Mouse (Mus musculus) adrenal gland, adult (tissue): ENCODE results near the gene Patz1.

Experiments
- DNase-seq, 2 experiments: peaks; one replicate each; pipeline ENCODE4 v3.0.0; 2022 to 2023; ENCODE audit warnings: low spot score in 1 of 2; ENCODE audit not compliant: inconsistent age in 2 of 2

The Patz1 gene

DNA sequence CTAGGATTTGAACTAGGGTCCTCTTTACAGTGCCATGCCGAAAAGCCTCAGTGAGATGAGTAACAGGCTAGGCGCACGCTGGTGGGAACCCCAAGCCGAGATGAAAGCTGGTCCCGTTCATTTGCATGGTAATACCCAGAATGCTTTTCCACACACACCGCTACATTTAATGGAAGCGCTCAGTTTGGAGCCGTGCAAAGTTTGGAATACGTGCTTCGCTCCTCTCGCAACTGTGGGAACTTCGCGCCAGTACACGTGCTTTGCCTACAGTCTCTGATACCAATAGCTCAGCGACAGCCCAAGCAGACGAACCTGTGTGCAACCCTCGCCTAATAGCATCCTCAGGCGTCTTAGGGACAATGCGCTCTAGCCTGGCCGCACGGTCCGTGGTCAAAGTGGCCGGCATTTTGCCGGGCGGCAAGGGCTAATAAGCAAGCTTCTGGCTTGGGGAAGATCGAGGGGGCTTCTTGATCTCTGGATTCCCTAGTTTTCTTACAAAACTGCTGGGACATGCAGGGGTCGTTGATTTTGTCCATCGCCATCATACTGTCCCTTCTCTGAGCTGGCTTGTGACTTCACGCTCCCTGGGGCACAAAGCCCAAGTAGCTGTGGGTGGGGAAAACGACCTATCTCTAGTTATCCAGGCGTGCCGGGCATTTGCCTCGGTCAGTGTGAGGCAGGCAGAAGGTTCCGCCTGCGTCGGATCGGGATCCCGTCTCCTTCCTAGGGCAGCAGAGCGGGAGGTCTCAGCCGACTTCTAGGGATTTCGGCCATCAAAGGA is at the start of gene Patz1:
TSS of gene Patz1 (plus strand) at position 354 of the 781 bp plus-strand sequence.
- DNase-seq = peak; percentile 72 to 90

DNA sequence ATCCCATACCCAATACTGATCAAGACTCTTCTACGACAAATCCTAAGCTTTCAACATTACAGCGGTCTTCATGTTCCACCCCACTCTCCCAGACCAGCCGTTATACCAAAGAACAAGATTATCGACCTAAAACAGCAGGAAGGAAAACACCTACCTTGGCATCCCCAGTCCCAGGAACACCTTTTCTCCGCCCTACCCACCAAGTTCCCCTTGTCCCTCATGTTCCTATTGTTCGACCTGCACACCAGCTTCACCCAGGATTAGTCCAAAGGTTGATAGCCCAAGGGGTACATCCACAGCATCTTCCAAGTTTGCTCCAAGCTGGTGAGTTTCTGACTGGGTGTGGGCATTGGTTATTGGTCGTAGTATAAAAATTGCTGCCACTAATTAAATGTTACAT is 46.3 kb upstream of the Patz1 start:
- no peak for DNase-seq

- no peak for DNase-seq
Observed at GRCm38 (mm10) chr11:3243771-3244170, 44.9 kb upstream of the Patz1 start.

- DNase-seq = peak in 1 of 2 experiments; percentile 72
Observed at GRCm38 (mm10) chr11:3247387-3247786, 41.3 kb upstream of the Patz1 start.

GRCm38 (mm10) chr11:3259537-3259936 is 29.1 kb upstream of the Patz1 start:
- DNase-seq = no peak

DNA sequence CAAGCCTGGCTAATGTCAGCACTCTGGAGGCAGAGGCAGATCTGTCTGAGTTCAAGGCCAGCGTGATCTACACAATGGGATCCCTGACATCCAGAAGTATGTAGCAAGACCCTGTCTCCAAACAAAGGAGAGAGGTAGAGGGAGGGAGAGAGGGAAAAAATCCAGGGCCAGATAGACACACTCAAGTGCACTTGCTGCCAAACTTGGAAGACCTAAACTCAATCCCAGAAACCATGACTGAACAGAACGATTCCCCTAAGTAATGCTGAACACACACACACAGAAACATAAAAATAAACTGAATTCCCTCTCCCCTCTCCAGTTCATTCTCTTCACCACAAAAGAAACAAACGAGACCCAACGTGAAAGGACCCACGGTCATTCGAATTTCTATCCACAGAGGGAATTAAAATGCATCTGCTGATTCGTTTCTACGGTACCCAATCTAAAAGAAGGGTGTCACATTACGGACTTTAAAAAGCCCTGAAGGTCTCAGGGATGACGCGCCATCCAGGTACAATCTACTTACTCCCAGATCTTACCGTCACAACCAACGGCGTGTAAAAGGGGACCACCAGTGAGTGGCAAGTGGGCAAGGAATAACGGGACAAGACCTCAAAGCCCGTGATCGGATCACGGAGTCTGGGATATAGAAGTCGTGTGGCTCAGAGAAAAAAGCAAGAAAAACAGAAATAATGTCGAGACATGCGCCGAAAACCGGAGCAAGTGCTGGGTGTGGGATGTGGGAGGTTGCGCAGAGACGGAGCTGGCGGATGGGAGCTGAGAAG is 23.2 kb upstream of the Patz1 start:
- no peak for DNase-seq

GRCm38 (mm10) chr11:3266079-3266685 is 22.5 kb upstream of the Patz1 start, which contains the start of gene Drg1:
Drg1 (minus strand) TSS chr11:3266415.
- DNase-seq = peak; percentile 95 to 97

- DNase-seq = peak in 1 of 2 experiments; percentile 37
Observed at GRCm38 (mm10) chr11:3267133-3267532, 21.5 kb upstream of the Patz1 start.

DNA sequence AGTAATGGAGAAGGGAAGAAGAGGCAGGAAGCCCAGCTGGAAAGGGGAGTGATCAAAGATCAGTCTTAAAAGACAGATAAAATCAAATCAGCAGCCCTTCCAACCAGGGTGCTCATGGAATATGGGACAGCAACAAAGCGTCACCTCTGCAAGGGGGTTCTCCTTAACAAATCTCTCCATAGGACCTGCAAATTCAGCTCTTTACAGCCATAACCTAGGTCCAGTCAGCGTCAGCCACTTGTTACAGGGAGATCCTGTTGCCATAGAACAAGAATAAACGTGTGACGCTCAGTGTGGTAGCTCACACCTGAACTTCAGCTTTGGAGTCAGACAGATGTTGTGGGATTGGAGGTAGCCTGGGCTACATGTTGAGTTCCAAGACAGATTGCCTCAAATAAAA is 19.4 kb upstream of the Patz1 start:
- no peak for DNase-seq

GRCm38 (mm10) chr11:3278351-3278750 is 10.3 kb upstream of the Patz1 start:
- DNase-seq = no peak

- no peak for DNase-seq
Observed at GRCm38 (mm10) chr11:3279729-3280128, 8.9 kb upstream of the Patz1 start.

DNA sequence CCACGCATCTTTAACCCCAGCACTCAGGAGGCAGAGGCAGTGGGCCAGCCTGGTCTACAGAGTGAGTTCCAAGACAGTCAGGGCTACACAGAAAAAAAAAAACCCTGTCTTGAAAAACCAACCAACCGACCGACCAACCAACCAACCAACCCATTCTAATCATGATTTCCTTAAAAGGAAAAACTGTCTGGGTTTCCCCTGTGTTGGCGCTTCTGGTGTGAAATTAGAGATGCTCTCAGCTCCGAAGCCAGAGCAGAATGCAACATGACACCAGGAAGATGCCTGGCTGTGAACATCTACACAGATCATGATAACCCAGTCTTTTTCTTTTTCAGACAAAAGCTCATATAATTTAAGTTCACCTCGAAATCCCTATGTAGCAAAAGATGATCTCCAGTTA is 5.8 kb upstream of the Patz1 start:
- DNase-seq = no peak

DNA sequence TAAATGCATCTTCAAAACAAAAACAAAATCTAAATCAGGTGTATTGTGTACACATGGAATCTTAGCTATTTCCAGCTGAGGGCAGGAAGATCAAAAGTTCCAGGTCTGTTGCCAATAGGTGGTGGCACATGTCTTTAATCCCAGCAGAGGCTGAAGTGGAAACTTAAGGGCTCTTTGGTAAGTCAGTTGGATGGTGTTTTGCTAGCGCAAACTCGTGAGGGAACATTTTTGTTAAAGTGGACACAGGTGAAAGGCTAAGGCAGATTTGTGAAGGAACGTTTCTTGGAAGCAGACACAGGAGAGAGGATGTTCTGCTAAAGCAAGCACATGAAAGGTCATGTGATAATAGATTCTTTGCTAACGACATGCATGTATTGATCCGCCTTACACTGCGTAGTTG is 5.0 kb upstream of the Patz1 start:
- DNase-seq = no peak

DNA sequence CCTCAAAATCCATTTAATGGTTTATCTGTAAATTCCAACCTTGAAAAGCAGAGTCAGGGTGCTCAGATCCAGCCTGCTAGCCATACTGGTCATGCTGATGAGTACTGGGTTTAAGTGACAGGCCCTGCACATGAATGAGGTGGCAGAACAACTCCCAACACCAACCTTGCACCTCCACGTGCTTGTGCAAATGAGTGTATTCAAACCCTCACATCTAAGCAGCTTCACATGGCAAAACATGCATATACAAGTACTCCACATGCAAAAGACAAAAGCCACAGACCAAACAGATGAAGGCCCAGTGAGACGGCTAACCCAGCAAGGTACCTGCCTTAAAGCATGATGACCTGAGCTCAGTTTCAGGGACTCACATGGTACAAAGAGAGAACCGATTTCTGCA is 2.7 kb upstream of the Patz1 start:
- no peak for DNase-seq

DNA sequence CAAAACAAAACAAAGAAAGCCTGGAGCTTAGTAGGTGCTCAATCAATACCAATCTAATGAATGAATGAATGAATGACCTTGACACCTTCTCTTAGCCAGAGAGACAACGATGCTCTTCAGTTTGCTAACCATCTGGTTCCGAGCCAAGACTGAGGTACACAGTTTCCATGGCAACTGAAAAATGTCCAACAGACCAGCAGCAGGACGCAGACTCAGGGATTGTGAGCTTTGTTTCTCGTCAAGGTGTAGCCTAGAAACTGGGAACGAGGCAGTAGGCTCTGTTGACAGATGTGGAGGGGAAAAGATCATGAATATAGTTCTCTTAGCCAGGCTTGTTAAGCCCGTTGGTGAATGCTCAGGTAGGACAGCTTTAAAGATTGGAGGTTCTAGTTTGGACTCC is 1.5 kb upstream of the Patz1 start:
- no peak for DNase-seq

- no peak for DNase-seq
Observed at GRCm38 (mm10) chr11:3287921-3288320, 753 bp upstream of the Patz1 start.

GRCm38 (mm10) chr11:3289302-3289802 is 678 bp downstream of the Patz1 start:
- DNase-seq = peak in 1 of 2 experiments; percentile 81

- peak; percentile 87 to 96 for DNase-seq
Observed at GRCm38 (mm10) chr11:3289803-3290639, 1.3 kb downstream of the Patz1 start.

- DNase-seq = peak; percentile 65 to 84
Observed at GRCm38 (mm10) chr11:3290640-3291310, 2.1 kb downstream of the Patz1 start.
